Mouse (Mus musculus) heart, adult 2 months (tissue): ENCODE data around the gene Gm17174. TPM values are rescaled to one million over a fixed set of nuclear protein-coding genes. Genes with fewer than 3 reads are reported as not detected.
"Not testable (repeated sequence)": the region's sequence is repeated elsewhere in the genome, so short reads cannot be mapped to it uniquely, and the experiment has no call there.

Experiments used
- DNase-seq, 2 experiments: peaks; one replicate each; pipeline ENCODE4 v3.0.0; 2021
- H3K27ac ChIP-seq: fragments of 200-600 bp; 2 replicates; pipeline ENCODE4 v1.8.1; 2022
- H3K27me3 ChIP-seq: fragments of 200-500 bp; 2 replicates; pipeline ENCODE4 v1.6.1; 2012; ENCODE audit warnings: mild to moderate bottlenecking, low read length, inconsistent platforms, mixed read lengths; ENCODE audit not compliant: control insufficient read depth, insufficient read depth
- H3K36me3 ChIP-seq: fragments of 200-500 bp; 2 replicates; pipeline ENCODE4 v1.6.1; 2012; ENCODE audit warnings: low read length, inconsistent platforms; ENCODE audit not compliant: control insufficient read depth, insufficient read depth
- H3K4me1 ChIP-seq: fragments of 200-500 bp; 2 replicates; pipeline ENCODE4 v1.6.1; 2011; ENCODE audit warnings: low read length; ENCODE audit not compliant: control insufficient read depth, insufficient read depth
- H3K4me3 ChIP-seq: fragments of 200-600 bp; 2 replicates; pipeline ENCODE4 v1.8.1; 2022
- H3K79me2 ChIP-seq: fragments of 200-500 bp; replicated peaks from 2 replicates; pipeline ENCODE4 v1.6.1; 2012; ENCODE audit warnings: mild to moderate bottlenecking, inconsistent platforms, low read length, moderate library complexity, mixed read lengths; ENCODE audit not compliant: control insufficient read depth, insufficient read depth
- H3K9ac ChIP-seq: fragments of 200-500 bp; 2 replicates; pipeline ENCODE4 v1.6.1; 2012; ENCODE audit warnings: low read depth, mild to moderate bottlenecking, control low read depth, inconsistent platforms, low read length, mixed read lengths
- CTCF ChIP-seq: fragments of 200-600 bp; IDR thresholded peaks from 2 replicates; pipeline ENCODE4 v1.8.1; 2022; ENCODE audit warnings: antibody characterized with exemption, mild to moderate bottlenecking, moderate library complexity
- EP300 ChIP-seq: fragments of 200-500 bp; IDR thresholded peaks from 2 replicates; pipeline ENCODE4 v1.6.1; 2011; ENCODE audit warnings: low read depth, low read length, control low read depth; ENCODE audit not compliant: insufficient read depth
- POLR2A ChIP-seq: fragments of 200-500 bp; IDR thresholded peaks from 2 replicates; pipeline ENCODE4 v1.6.1; 2011; ENCODE audit warnings: mild to moderate bottlenecking, low read depth, low read length, control low read depth; ENCODE audit not compliant: insufficient read depth
- WGBS: fragments of 180-500 bp; shearing (Covaris S2); methylation state at CpG from one replicate; pipeline ENCODE4 v1.1.7; 2018; 5-methylcytosine and 5-hydroxymethylcytosine counted together
- intact Hi-C: fragments of 180-260 bp; cut with DNase I; formaldehyde crosslinking; loops from one replicate; pipeline ENCODE4 v1.15.1; 2025
- long read RNA-seq: library from polyadenylated mRNA; stranded (forward); transcript quantifications from one replicate; pipeline ENCODE4 v2.0.0, GENCODE M21; 2021
- polyA plus RNA-seq: library from polyadenylated mRNA; depleted of rRNA; stranded (reverse); fragments of >200 nt; gene quantifications from 2 replicates; pipeline ENCODE4 v1.2.3, GENCODE M21; 2012; rRNA removed
- total RNA-seq, 2 experiments: library from RNA; stranded (reverse); gene quantifications; 2 replicates each; pipeline ENCODE4 v1.2.3; 2021

The Gm17174 gene
- total RNA-seq (not detected), polyA plus RNA-seq (not detected in 2 replicates)
- long read RNA-seq: 0 reads

DNA sequence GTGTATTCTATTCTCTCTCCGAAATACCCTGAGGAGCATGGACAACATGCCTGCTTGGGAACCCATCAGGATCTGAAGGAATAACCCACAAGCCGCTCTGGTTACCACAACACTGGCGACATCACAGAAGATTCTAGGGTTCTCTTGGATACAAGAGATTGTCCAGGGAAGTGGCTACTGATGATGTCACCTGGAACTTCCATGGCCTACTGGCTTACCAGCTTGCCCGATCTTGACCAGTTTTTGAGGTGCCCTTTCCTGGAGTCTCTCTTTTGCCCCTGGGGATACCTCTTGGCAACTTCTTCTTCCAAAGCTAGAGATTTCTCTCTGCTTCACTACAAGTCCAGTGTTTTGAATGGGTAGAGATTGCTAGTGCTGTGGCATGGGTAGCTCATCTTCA is at the start of gene Gm17174:
Gene Gm17174 (minus strand): TSS at position 101 of the 400 bp plus-strand sequence.
- 81% methylated on average over 4 of the region's 4 CpGs for WGBS
- H3K27ac ChIP-seq, H3K79me2 ChIP-seq, H3K4me3 ChIP-seq, H3K27me3 ChIP-seq, H3K36me3 ChIP-seq, DNase-seq, H3K4me1 ChIP-seq, intact Hi-C loops, H3K9ac ChIP-seq: not testable (repeated sequence)

DNA sequence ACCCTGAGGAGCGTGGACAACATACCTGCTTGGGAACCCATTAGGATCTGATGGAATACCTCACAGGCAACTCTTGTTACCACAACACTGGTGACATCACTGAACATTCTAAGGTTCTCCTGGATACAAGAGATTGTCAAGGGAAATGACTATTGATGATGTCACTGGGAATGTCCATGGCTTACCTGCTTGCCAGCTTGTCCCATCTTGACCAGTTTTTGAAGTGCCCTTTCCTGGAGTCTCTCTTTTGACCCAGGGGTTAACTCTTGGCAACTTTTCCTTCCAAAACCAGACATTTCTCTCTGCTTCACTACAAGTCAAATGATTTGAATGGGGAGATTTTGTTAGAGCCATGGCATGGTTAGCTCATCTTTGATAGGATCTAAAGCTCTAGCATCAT is 43.6 kb upstream of the Gm17174 start, which contains the start of gene Gm4181:
Gene Gm4181 (minus strand): TSS at position 101 of the 400 bp plus-strand sequence.
- H3K4me3 ChIP-seq, intact Hi-C loops, H3K9ac ChIP-seq, DNase-seq, H3K4me1 ChIP-seq, H3K27ac ChIP-seq, H3K27me3 ChIP-seq, H3K79me2 ChIP-seq, H3K36me3 ChIP-seq: not testable (repeated sequence)
- WGBS: 53% methylated on average over 1 of the region's 1 CpGs

- H3K27ac ChIP-seq, H3K36me3 ChIP-seq, H3K4me1 ChIP-seq, H3K27me3 ChIP-seq, H3K4me3 ChIP-seq, H3K9ac ChIP-seq, H3K79me2 ChIP-seq, intact Hi-C loops: not testable (repeated sequence)
- WGBS: 93% methylated on average over 1 of the region's 1 CpGs
- peak; percentile 15 to 32 for DNase-seq
Measured at GRCm38 (mm10) chr14:51632426-51632825, 40.5 kb upstream of the Gm17174 start.

DNA sequence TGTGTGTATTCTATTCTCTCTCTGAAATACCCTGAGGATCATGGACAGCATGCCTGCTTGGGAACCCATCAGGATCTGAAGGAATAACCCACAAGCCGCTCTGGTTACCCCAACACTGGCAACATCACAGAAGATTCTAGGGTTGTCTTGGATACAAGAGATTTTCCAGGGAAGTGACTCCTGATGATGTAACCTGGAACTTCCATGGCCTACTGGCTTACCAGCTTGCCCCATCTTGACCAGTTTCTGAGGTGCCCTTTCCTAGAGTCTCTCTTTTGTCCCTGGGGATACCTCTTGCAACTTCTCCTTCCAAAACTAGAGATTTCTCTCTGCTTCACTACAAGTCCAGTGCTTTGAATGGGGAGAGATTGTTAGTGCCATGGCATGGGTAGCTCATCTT is 19.3 kb upstream of the Gm17174 start, which contains the start of gene Gm17078:
Gene Gm17078 (minus strand): TSS at position 101 of the 400 bp plus-strand sequence.
- WGBS: 68% methylated on average over 1 of the region's 1 CpGs
- Histone ChIP-seq H3K36me3 (no peaks in the 10 kb centered on the region), H3K4me1 (no peaks in the 10 kb centered on the region), H3K27me3 (no peaks in the 10 kb centered on the region), H3K27ac (no peak within 1 kb of the TSS), H3K4me3 (no peak within 1 kb of the TSS), H3K79me2 (no peaks in the 10 kb centered on the region), H3K9ac (no peak within 1 kb of the TSS)
- DNase-seq: no peak
- intact Hi-C loops: no loop called here
- TF ChIP-seq POLR2A: no peak
- TF ChIP-seq EP300: no peak
- no peak for TF ChIP-seq CTCF

- H3K4me1 ChIP-seq, H3K27ac ChIP-seq, H3K9ac ChIP-seq, H3K4me3 ChIP-seq, H3K79me2 ChIP-seq, DNase-seq, H3K27me3 ChIP-seq, H3K36me3 ChIP-seq, intact Hi-C loops: not testable (repeated sequence)
- WGBS: 85% methylated on average over 2 of the region's 2 CpGs
Measured at GRCm38 (mm10) chr14:51573963-51574362, 18.0 kb downstream of the Gm17174 start, which contains the start of gene Gm17175. Gene Gm17175, minus strand, starts transcription at chr14:51574063.

DNA sequence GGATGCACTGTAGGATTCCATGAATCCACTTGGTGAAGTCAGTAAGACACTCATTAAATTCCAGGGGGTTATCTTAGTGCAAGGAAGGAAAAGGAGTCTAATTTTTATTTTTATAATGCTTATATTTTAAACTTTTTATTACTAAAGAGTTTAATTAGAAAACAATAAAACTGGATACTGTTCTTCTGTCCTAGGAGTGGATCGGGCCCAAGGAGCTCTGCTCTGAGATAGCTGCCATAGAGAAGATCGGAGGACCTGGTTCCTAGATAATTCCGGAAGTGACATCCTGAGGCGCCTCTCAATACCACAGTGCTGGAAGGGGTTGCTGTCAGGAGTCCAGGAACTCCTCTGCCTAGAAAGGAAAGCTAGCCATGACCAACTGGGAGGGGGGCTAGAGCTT is 39.4 kb downstream of the Gm17174 start, which contains the start of gene Gm5622:
Gene Gm5622 (plus strand): TSS at position 301 of the 400 bp plus-strand sequence.
- no peaks in the 10 kb centered on the region for H3K4me1 ChIP-seq

More for the DNA sequence above, 39.4 kb downstream of the Gm17174 start, which contains the start of gene Gm5622:
- no peak within 1 kb of the TSS for H3K9ac ChIP-seq
- no peak within 1 kb of the TSS for H3K27ac ChIP-seq
- 80% methylated on average over 4 of the region's 4 CpGs for WGBS
- TF ChIP-seq EP300: no peak
- no peak for TF ChIP-seq CTCF
- no peak for TF ChIP-seq POLR2A
- no peak within 1 kb of the TSS for H3K4me3 ChIP-seq
- DNase-seq: no peak
- no peaks in the 10 kb centered on the region for H3K27me3 ChIP-seq
- no peaks in the 10 kb centered on the region for H3K36me3 ChIP-seq
- intact Hi-C loops: no loop called here
- no peaks in the 10 kb centered on the region for H3K79me2 ChIP-seq

Other genes with a start within 250 kb of the Gm17174 start
- not detected for gene Gm7247, start 230.4 kb downstream of the Gm17174 start, total RNA-seq
- gene Gm7247, start 230.4 kb downstream of the Gm17174 start, polyA plus RNA-seq: not detected in 2 replicates
- not detected for gene Vmn2r88, start 181.3 kb downstream of the Gm17174 start, total RNA-seq
- gene Vmn2r88, start 181.3 kb downstream of the Gm17174 start, polyA plus RNA-seq: not detected in 2 replicates
- not detected for gene Vmn2r89, start 140.3 kb downstream of the Gm17174 start, total RNA-seq
- not detected in 2 replicates for gene Vmn2r89, start 140.3 kb downstream of the Gm17174 start, polyA plus RNA-seq
- not detected for gene Gm5622, start 39.3 kb downstream of the Gm17174 start, total RNA-seq
- gene Gm5622, start 39.3 kb downstream of the Gm17174 start, polyA plus RNA-seq: not detected in 2 replicates
- gene Gm17175, start 18.1 kb downstream of the Gm17174 start, total RNA-seq: not detected
- not detected in 2 replicates for gene Gm17175, start 18.1 kb downstream of the Gm17174 start, polyA plus RNA-seq
- not detected for gene Gm17078, start 19.2 kb upstream of the Gm17174 start, total RNA-seq
- gene Gm17078, start 19.2 kb upstream of the Gm17174 start, polyA plus RNA-seq: not detected in 2 replicates
- not detected for gene Gm4181, start 43.5 kb upstream of the Gm17174 start, total RNA-seq
- gene Gm4181, start 43.5 kb upstream of the Gm17174 start, polyA plus RNA-seq: not detected in 2 replicates
- gene Gm17079, start 103.3 kb upstream of the Gm17174 start, total RNA-seq: not detected
- not detected in 2 replicates for gene Gm17079, start 103.3 kb upstream of the Gm17174 start, polyA plus RNA-seq
- gene Gm5800, start 125.0 kb upstream of the Gm17174 start, total RNA-seq: not detected
- gene Gm5800, start 125.0 kb upstream of the Gm17174 start, polyA plus RNA-seq: not detected in 2 replicates
- gene Ang4, start 181.5 kb upstream of the Gm17174 start, total RNA-seq: not detected
- gene Ang4, start 181.5 kb upstream of the Gm17174 start, polyA plus RNA-seq: not detected in 2 replicates
- not detected for gene AY358078, start 207.9 kb upstream of the Gm17174 start, total RNA-seq
- gene AY358078, start 207.9 kb upstream of the Gm17174 start, polyA plus RNA-seq: not detected in 2 replicates